Mouse (Mus musculus) kidney, adult 2 months (tissue): ENCODE data around the gene Tm2d3.

Experiments used
- CTCF ChIP-seq: fragments of 200-500 bp; conservative IDR thresholded peaks from 2 replicates; pipeline ENCODE4 v1.5.1; 2011; ENCODE audit warnings: low read depth, mild to moderate bottlenecking, control low read depth, low read length, moderate library complexity, mixed read lengths; ENCODE audit not compliant: insufficient read depth, insufficient read length
- POLR2A ChIP-seq: fragments of 200-500 bp; IDR thresholded peaks from one replicate; pipeline ENCODE4 v1.6.1; 2011; ENCODE audit warnings: low read depth, low read length, control low read depth

DNA sequence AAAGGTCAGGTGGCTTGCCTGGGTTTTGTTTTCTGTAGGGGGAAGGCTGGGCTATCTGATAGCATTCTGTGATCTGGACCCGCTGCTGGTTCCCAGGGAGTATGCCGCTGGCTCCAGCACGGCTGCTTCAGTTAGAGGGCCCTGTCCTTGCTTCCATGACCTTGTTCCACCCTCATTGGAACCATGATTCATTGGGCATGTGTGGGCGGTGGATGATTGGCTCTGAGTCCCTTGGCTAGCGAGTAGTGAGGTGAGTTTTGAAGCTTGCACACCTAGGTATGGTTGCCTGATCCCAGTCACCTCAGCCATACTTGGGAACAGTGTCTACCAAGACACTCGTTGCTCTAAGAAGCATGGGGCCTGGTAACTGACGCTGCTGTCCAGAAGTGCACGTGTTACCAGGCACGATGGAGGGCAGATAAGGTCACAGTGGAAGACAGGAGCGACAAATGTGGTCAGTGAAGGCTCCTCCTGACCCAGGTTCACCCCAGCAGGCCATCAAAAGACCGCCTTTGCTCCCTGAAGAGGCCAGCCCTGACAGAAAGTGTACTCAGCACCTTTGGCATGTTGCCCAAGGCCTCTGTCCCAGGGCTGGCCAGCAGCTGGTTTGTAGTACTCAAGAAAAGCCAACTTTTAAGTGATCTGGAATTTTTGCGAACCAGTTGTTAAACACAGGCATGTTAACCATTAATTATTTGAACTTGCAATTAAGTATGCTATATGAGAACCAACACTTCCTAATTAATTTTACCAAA is 46.5 kb downstream of the Tm2d3 start:
- no peak for TF ChIP-seq POLR2A
- TF ChIP-seq CTCF = no peak
